Mouse (Mus musculus) CH12F3 (cell line): Measurements from ENCODE around the gene Gm49359.
"Not testable (repeated sequence)": the region's sequence is repeated elsewhere in the genome, so short reads cannot be mapped to it uniquely, and the experiment has no call there.

Experiments
- in situ Hi-C: fragments of 300-500 bp; cut with MboI; formaldehyde crosslinking; loops from 2 replicates; pipeline ENCODE4 v1.14.3; 2020; ENCODE audit warnings: low sequenced_read_pairs

The Gm49359 gene

GRCm38 (mm10) chr13:62466424-62467334 lies at the start of gene Gm49359:
Gene Gm49359 (minus strand): TSS chr13:62466832.
- in situ Hi-C loops, result not testable (repeated sequence)

GRCm38 (mm10) chr13:62510641-62511420 lies 44.2 kb upstream of the Gm49359 start:
- in situ Hi-C loops, result not testable (repeated sequence)

- in situ Hi-C loops, result not testable (repeated sequence)
Measured at GRCm38 (mm10) chr13:62472661-62473060, 6.0 kb upstream of the Gm49359 start.

DNA sequence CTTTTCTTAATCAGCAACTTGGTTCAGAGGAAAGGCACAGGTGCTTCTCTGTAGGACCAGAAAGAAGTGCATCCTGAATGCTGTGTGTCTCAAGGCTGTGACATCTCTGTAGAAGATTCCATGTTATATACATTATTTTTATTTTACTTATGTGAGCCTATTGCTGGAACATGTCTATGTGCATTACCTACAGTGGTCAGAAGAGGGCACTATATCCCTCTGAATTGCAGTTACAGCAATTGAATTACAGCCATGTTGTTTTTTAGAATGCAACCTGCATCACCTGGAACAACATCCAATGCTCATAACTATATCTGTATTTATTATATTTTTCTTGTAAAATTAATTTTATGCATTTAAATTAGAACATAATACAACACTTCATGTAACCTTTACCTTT lies 3.3 kb upstream of the Gm49359 start:
- in situ Hi-C loops, result not testable (repeated sequence)
